Mouse (Mus musculus) mesoderm, embryonic 11.5 days (tissue): Measurements from ENCODE around the gene B3gnt2.

ENCODE experiments used
- DNase-seq: peaks from one replicate; pipeline ENCODE4 v3.0.0-alpha.2; 2012; ENCODE audit warnings: low read depth, low spot score

Gene B3gnt2

GRCm38 (mm10) chr11:22732907-22733306 lies 127.9 kb downstream of the B3gnt2 start:
- DNase-seq = no peak

GRCm38 (mm10) chr11:22723096-22723495 lies 137.7 kb downstream of the B3gnt2 start:
- no peak for DNase-seq

GRCm38 (mm10) chr11:22720096-22720495 lies 140.7 kb downstream of the B3gnt2 start:
- no peak for DNase-seq

- DNase-seq = peak; percentile 20
Measured at GRCm38 (mm10) chr11:22719570-22719969, 141.2 kb downstream of the B3gnt2 start.

- DNase-seq = no peak
Measured at GRCm38 (mm10) chr11:22718036-22718435, 142.7 kb downstream of the B3gnt2 start.

GRCm38 (mm10) chr11:22711327-22711726 lies 149.4 kb downstream of the B3gnt2 start:
- DNase-seq = no peak

- no peak for DNase-seq
Measured at GRCm38 (mm10) chr11:22710596-22710995, 150.2 kb downstream of the B3gnt2 start.
